Mouse (Mus musculus) forebrain, embryonic 12.5 days (tissue): Measurements from ENCODE around the gene Pkp4. TPM values are rescaled to one million over a fixed set of nuclear protein-coding genes. Genes with fewer than 3 reads are reported as not detected.
"Not testable (repeated sequence)": the region's sequence is repeated elsewhere in the genome, so short reads cannot be mapped to it uniquely, and the experiment has no call there.

ENCODE experiments used
- ATAC-seq: fragments of 200-750 bp; cut with Nextera tagmentation; 2 replicates; pipeline ENCODE4 v1.8.0; 2017; ENCODE audit warnings: moderate TSS enrichment; ENCODE audit not compliant: low FRiP score
- H3K27ac ChIP-seq: fragments of 300-500 bp; sonication (generic); 2 replicates; pipeline ENCODE4 v1.5.1; 2016; ENCODE audit warnings: mild to moderate bottlenecking
- H3K27me3 ChIP-seq: fragments of 300-500 bp; sonication (generic); 2 replicates; pipeline ENCODE4 v1.6.1; 2016; ENCODE audit warnings: mild to moderate bottlenecking
- H3K36me3 ChIP-seq: fragments of 300-500 bp; sonication (generic); replicated peaks from 2 replicates; pipeline ENCODE4 v1.6.1; 2016; ENCODE audit warnings: mild to moderate bottlenecking
- H3K4me1 ChIP-seq: fragments of 300-500 bp; sonication (generic); 2 replicates; pipeline ENCODE4 v1.6.1; 2016
- H3K4me2 ChIP-seq: fragments of 300-500 bp; sonication (generic); 2 replicates; pipeline ENCODE4 v1.6.1; 2016; ENCODE audit warnings: mild to moderate bottlenecking, moderate library complexity
- H3K4me3 ChIP-seq: fragments of 300-500 bp; sonication (generic); replicated peaks from 2 replicates; pipeline ENCODE4 v1.5.1; 2016; ENCODE audit warnings: mild to moderate bottlenecking
- H3K9ac ChIP-seq: fragments of 300-500 bp; sonication (generic); 2 replicates; pipeline ENCODE4 v1.6.1; 2016; ENCODE audit warnings: mild to moderate bottlenecking
- H3K9me3 ChIP-seq: fragments of 300-500 bp; sonication (generic); 2 replicates; pipeline ENCODE4 v1.6.1; 2016
- WGBS: fragments of 180-500 bp; shearing (Covaris S2); methylation state at CpG from one replicate; pipeline ENCODE4 v1.1.7; 2016; 5-methylcytosine and 5-hydroxymethylcytosine counted together
- polyA plus RNA-seq: library from polyadenylated mRNA; unstranded; fragments of >200 nt; fragmentation: Nextera tagmentation; extraction: Ambion mirVana; gene quantifications from 2 replicates; pipeline ENCODE4 v1.2.1, GENCODE M21; 2016

Gene Pkp4
- polyA plus RNA-seq, 1 experiment from 2014 or later = 19.0 TPM

GRCm38 (mm10) chr2:59353821-59354220, 193.2 kb downstream of the Pkp4 start:
- H3K36me3 ChIP-seq = peaks cover 33% of the 10 kb centered on the region
- WGBS = 87% methylated on average over 3 of the region's 3 CpGs
- ATAC-seq = no peak

GRCm38 (mm10) chr2:59355531-59356289, 195.1 kb downstream of the Pkp4 start:
- Histone ChIP-seq H3K9ac (no peak overlapping the region), H3K4me2 (no peak overlapping the region), H3K27me3 (no peaks in the 10 kb centered on the region), H3K4me1 (peaks cover 15% of the 10 kb centered on the region; the same call in 1 of the 2 replicates), H3K36me3 (peaks cover 22% of the 10 kb centered on the region), H3K9me3 (no peaks in the 10 kb centered on the region), H3K4me3 (no peak overlapping the region), H3K27ac (no peak overlapping the region)
- 93% methylated on average over 5 of the region's 5 CpGs for WGBS
- ATAC-seq = no peak

More at GRCm38 (mm10) chr2:59353821-59354220, 193.2 kb downstream of the Pkp4 start:
- no peak overlapping the region for H3K4me3 ChIP-seq
- no peaks in the 10 kb centered on the region for H3K27me3 ChIP-seq
- H3K4me1 ChIP-seq = peaks cover 16% of the 10 kb centered on the region
- H3K4me2 ChIP-seq = no peak overlapping the region
- no peak overlapping the region for H3K27ac ChIP-seq
- no peaks in the 10 kb centered on the region for H3K9me3 ChIP-seq
- no peak overlapping the region for H3K9ac ChIP-seq

- H3K36me3 ChIP-seq = peaks cover 8% of the 10 kb centered on the region; the same call in 1 of the 2 replicates
- WGBS = 72% methylated on average over 9 of the region's 9 CpGs
- no peak for ATAC-seq
- no peaks in the 10 kb centered on the region for H3K9me3 ChIP-seq
- H3K27me3 ChIP-seq = no peaks in the 10 kb centered on the region
- H3K9ac ChIP-seq = no peak overlapping the region
- H3K4me2 ChIP-seq = no peak overlapping the region
- 0 out of 2 replicates have a peak, but pooled peaks cover 4% of the 10 kb centered on the region for H3K4me1 ChIP-seq
- no peak overlapping the region for H3K4me3 ChIP-seq
- no peak overlapping the region for H3K27ac ChIP-seq
Observed at GRCm38 (mm10) chr2:59359760-59360342, 199.2 kb downstream of the Pkp4 start.

DNA sequence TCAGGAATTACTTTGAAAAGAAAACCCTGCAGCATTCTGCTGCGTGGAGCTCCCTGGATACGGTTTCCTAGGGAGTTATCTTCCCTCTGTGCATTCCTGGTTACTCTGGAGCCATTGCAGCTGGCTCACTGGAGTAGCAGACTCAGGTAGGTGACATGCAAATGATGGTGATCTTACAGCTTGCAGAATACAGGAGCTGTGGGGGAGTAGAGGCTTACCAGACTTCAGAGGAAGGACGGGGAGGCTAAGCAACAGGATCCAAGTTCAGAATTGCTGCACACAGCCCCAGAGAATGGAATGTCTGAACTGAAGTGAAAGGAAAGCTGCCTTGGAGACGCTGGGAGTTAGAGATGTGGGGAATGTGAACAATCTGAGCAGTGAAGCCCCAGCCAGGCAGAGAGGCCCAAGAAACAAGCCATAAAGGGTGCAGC, 200.7 kb downstream of the Pkp4 start:
- 40% methylated on average over 4 of the region's 4 CpGs for WGBS
- Histone ChIP-seq H3K9me3 (no peaks in the 10 kb centered on the region), H3K27me3 (no peaks in the 10 kb centered on the region), H3K27ac (no peak overlapping the region), H3K36me3 (no peaks in the 10 kb centered on the region), H3K4me1 (0 out of 2 replicates have a peak, but pooled peaks cover 4% of the 10 kb centered on the region), H3K4me2 (no peak overlapping the region), H3K9ac (no peak overlapping the region), H3K4me3 (no peak overlapping the region)
- ATAC-seq = no peak

DNA sequence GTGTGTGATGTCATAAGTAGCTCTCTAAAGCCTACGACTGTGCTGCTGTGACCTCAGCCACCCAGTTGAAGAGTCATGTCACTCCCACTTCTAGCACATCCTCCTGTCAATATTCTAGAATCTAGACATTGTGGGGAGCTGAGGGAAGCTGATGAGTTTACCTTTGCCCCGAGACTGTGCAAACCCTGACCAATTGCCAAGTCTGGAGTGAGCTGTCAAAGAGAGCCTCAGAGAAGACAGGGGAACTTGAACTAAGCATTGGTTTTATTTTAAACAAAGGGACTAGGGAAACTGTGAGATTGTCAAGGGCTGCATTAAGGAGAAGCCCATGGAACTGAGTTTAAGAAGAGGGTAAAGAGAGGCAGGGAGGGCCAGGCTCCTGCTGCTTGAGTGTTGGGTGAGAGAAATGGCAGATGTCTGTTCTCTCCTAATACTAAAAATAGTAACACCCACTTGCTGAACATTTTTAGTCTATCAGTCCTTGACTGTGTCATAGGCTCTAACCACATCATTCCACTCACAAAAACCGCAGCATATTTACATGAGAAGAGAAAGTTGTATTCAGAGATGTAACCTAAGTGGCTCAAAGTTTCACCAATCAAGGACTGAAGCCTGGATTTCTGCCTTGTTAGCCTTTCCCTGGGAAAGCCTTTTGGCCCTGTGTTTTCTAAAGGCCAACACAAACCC, 203.6 kb downstream of the Pkp4 start:
- no peak for ATAC-seq
- no peak overlapping the region for H3K4me3 ChIP-seq
- no peak overlapping the region for H3K9ac ChIP-seq
- H3K27ac ChIP-seq = no peak overlapping the region
- H3K9me3 ChIP-seq = no peaks in the 10 kb centered on the region
- no peaks in the 10 kb centered on the region for H3K36me3 ChIP-seq
- H3K4me1 ChIP-seq = 0 out of 2 replicates have a peak, but pooled peaks cover 4% of the 10 kb centered on the region
- H3K27me3 ChIP-seq = no peaks in the 10 kb centered on the region
- H3K4me2 ChIP-seq = no peak overlapping the region
- WGBS = 87% methylated on average over 3 of the region's 3 CpGs

DNA sequence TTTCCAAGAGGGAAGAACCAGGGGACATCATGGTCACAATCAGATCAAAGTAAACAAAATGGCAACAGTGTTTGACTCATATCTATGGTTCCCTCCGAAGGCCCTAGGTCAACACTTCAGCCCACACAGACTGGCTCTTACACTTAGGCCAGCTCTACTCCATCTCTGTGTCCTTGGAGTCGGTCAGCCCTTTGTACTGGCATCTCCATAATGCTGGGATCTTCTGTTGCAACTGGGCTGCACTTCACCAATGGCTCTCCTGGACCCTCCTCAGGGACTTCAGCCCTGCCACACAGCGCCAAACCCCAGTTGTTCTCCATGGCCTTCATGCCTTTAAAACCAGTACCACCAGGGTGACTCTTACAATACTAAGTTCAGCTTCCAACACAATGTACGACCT, 206.5 kb downstream of the Pkp4 start:
- Histone ChIP-seq H3K27ac (no peak overlapping the region), H3K36me3 (no peaks in the 10 kb centered on the region), H3K4me3 (no peak overlapping the region), H3K4me1 (no peaks in the 10 kb centered on the region), H3K9me3 (no peaks in the 10 kb centered on the region), H3K27me3 (no peaks in the 10 kb centered on the region), H3K4me2 (no peak overlapping the region), H3K9ac (no peak overlapping the region)
- 89% methylated on average over 4 of the region's 4 CpGs for WGBS
- no peak for ATAC-seq

DNA sequence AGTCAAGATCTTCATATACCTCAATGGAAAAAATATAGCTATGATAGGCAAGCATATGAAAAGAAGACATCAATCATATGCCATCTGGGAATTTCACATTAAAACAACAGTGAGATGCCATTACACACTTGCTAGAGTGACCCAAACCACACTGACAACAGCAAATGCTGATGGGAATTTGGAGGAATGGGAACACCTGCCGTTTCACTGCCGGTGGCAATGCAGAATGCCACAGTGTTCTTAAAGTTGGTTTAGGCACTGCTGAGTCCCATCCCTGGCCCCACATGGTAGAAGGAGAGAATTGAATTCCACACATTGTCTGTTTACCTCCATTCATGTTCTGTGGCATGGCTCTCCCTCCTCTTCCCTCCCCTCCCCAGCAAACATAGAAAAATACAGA, 212.5 kb downstream of the Pkp4 start:
- Histone ChIP-seq H3K27ac (no peak overlapping the region), H3K9ac (no peak overlapping the region), H3K9me3 (no peaks in the 10 kb centered on the region), H3K4me3 (no peak overlapping the region), H3K4me1 (no peaks in the 10 kb centered on the region), H3K36me3 (no peaks in the 10 kb centered on the region), H3K27me3 (no peaks in the 10 kb centered on the region), H3K4me2 (no peak overlapping the region)
- no peak for ATAC-seq
- 92% methylated on average over 2 of the region's 2 CpGs for WGBS

- Histone ChIP-seq H3K4me2 (no peak overlapping the region), H3K27ac (no peak overlapping the region), H3K27me3 (no peaks in the 10 kb centered on the region), H3K4me1 (no peaks in the 10 kb centered on the region), H3K9me3 (no peaks in the 10 kb centered on the region), H3K9ac (no peak overlapping the region), H3K36me3 (no peaks in the 10 kb centered on the region), H3K4me3 (no peak overlapping the region)
- WGBS = 89% methylated on average over 9 of the region's 9 CpGs
- no peak for ATAC-seq
Observed at GRCm38 (mm10) chr2:59378096-59378495, 217.4 kb downstream of the Pkp4 start.

GRCm38 (mm10) chr2:59378861-59379260, 218.2 kb downstream of the Pkp4 start:
- H3K9ac ChIP-seq, ATAC-seq, H3K27me3 ChIP-seq, H3K4me2 ChIP-seq, H3K4me3 ChIP-seq, H3K36me3 ChIP-seq, H3K4me1 ChIP-seq, H3K9me3 ChIP-seq, H3K27ac ChIP-seq: not testable (repeated sequence)
- WGBS = 94% methylated on average over 17 of the region's 17 CpGs

- WGBS = 97% methylated on average over 17 of the region's 17 CpGs
- H3K9me3 ChIP-seq = no peaks in the 10 kb centered on the region
- no peaks in the 10 kb centered on the region for H3K27me3 ChIP-seq
- H3K4me3 ChIP-seq = no peak overlapping the region
- H3K27ac ChIP-seq = no peak overlapping the region
- no peaks in the 10 kb centered on the region for H3K36me3 ChIP-seq
- no peak overlapping the region for H3K4me2 ChIP-seq
- H3K4me1 ChIP-seq = no peaks in the 10 kb centered on the region
- H3K9ac ChIP-seq = no peak overlapping the region
- ATAC-seq = no peak
Observed at GRCm38 (mm10) chr2:59383231-59383630, 222.6 kb downstream of the Pkp4 start.

DNA sequence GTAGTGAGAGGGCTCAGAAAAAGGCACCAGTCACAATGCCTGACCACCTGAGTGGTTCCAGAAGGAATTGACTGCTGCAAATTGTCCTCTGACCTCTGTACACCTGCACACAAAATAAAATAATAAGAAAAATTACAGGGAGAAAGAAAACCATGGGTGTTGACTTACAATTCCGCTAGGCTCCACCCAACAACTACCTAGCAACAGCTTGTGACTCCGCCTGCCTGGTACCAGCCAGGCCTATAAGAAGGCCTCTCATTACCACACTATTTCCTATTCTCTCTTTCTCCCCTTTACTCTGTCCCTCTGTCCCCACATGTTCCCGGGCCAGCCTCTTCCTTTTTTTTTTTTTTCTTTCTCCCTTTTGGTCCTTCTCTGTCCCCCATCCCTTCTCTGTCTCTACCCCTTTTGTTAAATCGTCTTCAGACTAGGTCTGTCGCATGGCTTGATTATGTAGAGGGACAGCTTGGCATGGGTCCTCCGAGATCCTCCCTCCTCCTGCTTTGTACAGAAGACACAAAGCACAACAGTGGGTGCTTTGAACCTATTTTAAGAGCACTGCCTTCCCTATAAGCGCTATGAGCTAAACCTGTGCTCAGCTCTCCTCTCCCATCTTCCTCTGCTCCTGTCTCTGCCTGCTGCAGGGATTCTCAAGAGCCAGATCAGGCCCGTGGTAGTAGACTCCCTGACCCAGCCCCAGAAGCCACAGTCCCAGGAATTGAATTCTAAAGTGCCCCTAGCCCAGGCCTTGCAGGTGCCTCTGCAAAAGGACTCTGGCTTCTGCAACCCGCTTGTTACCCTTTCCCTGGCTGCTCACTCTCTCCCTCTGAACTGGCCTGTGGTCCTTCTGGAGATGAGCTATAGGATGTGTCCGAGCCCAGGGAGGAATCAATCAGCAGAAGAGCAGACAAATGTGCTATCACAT, 223.5 kb downstream of the Pkp4 start:
- Histone ChIP-seq H3K27ac (no peak overlapping the region), H3K4me3 (no peak overlapping the region), H3K4me2 (no peak overlapping the region), H3K27me3 (no peaks in the 10 kb centered on the region), H3K9me3 (no peaks in the 10 kb centered on the region), H3K9ac (no peak overlapping the region), H3K4me1 (no peaks in the 10 kb centered on the region), H3K36me3 (no peaks in the 10 kb centered on the region)
- ATAC-seq = no peak
- WGBS = 81% methylated on average over 10 of the region's 10 CpGs
